Mouse (Mus musculus) bone marrow, adult 2 months (tissue): ENCODE measurements around the gene Adamts14. TPM values are rescaled to one million over a fixed set of nuclear protein-coding genes. Genes with fewer than 3 reads are reported as not detected.

Source experiments
- H3K27ac ChIP-seq: fragments of 200-500 bp; 2 replicates; pipeline ENCODE4 v1.5.1; 2012; ENCODE audit warnings: low read depth, mild to moderate bottlenecking, control low read depth, inconsistent platforms, low read length; ENCODE audit not compliant: control insufficient read depth, poor library complexity, insufficient read depth
- H3K4me1 ChIP-seq: fragments of 200-500 bp; 2 replicates; pipeline ENCODE4 v1.6.1; 2011; ENCODE audit warnings: low read length; ENCODE audit not compliant: control insufficient read depth, insufficient read depth
- H3K4me3 ChIP-seq: fragments of 200-500 bp; replicated peaks from 2 replicates; pipeline ENCODE3; 2011; ENCODE audit warnings: mild to moderate bottlenecking, low read depth, low read length, control low read depth; ENCODE audit not compliant: control insufficient read depth
- CTCF ChIP-seq: fragments of 200-500 bp; IDR thresholded peaks from 2 replicates; pipeline ENCODE4 v1.5.1; 2011; ENCODE audit warnings: low read length, control low read depth; ENCODE audit not compliant: control insufficient read depth, insufficient read depth
- POLR2A ChIP-seq: fragments of 200-500 bp; IDR thresholded peaks from 2 replicates; pipeline ENCODE4 v1.6.1; 2011; ENCODE audit warnings: low read depth, mild to moderate bottlenecking, control low read depth, low read length, borderline replicate concordance; ENCODE audit not compliant: control insufficient read depth
- WGBS: fragments of 180-500 bp; shearing (Covaris S2); methylation state at CpG from one replicate; pipeline ENCODE4 v1.1.7; 2018; 5-methylcytosine and 5-hydroxymethylcytosine counted together
- polyA plus RNA-seq: library from polyadenylated mRNA; stranded (reverse); fragments of >200 nt; gene quantifications from 2 replicates; pipeline ENCODE4 v1.2.4, GENCODE M21; 2011; ENCODE audit warnings: low replicate concordance; ENCODE audit not compliant: missing spikeins, insufficient read depth, insufficient read length

Gene Adamts14
- polyA plus RNA-seq, 1 experiment, result 3.6 TPM

DNA sequence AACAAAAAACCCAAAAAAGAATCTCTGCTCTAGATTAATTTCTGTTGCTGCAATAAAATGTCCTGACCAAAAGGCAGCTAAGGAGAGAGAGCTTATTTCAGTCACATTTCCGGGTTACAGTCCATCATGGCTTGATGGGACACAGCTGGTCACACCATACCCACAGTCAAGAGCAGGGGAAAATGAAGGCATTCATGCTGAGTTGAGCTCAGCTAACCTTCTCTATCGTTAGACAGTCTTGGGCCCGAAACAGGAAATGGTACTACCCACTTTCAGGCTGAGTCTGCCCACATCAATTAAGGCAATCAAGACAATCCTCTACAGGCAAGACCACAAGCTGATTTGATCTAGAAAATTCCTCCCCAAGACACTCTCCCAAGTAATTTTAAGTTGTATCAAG is 27.8 kb upstream of the Adamts14 start:
- no peak overlapping the region for H3K27ac ChIP-seq
- TF ChIP-seq CTCF (no peak), POLR2A (no peak)
- 17% methylated on average over 3 of the region's 3 CpGs for WGBS
- no peaks in the 10 kb centered on the region; the same call in 1 of the 2 replicates for H3K4me1 ChIP-seq
- H3K4me3 ChIP-seq, result no peak overlapping the region

- TF ChIP-seq CTCF (no peak), POLR2A (0 out of 2 replicates have a peak, but pooled peaks have one; percentile 17)
- 26% methylated on average over 7 of the region's 7 CpGs for WGBS
- Histone ChIP-seq H3K4me3 (no peak within 1 kb of the TSS), H3K27ac (no peak within 1 kb of the TSS), H3K4me1 (no peaks in the 10 kb centered on the region; the same call in 1 of the 2 replicates)
Measured at GRCm38 (mm10) chr10:61297477-61297876, 24.2 kb upstream of the Adamts14 start, which contains the start of gene Prf1. Gene Prf1, plus strand, starts transcription at chr10:61297833.

DNA sequence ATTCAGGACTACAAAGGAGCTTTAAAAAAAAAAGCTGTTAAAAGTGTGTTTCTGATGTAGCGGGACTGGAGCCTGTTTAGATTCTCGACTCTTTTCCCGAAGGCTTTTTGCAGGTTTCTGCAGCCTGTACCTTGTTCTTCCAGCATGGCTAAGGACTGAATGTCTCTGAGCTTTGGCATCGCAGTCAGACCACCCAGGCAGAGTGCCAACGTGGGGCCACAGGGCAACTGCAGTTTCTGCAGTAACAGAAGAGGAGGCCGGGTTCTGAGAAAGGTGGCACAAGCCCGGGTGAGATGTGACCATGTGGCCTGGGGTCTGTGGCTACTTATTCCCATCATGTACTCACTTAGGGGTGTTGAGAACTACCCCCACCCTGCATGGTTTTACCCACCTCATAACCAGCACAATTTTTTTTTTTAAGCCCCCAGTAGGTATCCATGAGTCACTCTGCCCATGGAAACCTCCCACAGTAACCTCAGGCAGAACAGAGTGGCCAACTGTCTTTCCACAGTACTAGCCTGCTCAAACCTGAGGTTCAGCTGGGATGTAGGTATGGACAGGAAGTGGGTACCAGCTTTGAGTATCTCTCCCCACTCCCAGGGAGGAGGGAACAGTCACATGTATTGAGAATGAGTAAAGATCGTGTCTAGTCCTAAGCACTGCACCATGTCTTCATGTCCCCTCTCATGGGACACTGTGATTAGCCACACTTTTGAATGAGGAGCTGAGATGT is 23.6 kb upstream of the Adamts14 start:
- no peak overlapping the region for H3K27ac ChIP-seq

DNA sequence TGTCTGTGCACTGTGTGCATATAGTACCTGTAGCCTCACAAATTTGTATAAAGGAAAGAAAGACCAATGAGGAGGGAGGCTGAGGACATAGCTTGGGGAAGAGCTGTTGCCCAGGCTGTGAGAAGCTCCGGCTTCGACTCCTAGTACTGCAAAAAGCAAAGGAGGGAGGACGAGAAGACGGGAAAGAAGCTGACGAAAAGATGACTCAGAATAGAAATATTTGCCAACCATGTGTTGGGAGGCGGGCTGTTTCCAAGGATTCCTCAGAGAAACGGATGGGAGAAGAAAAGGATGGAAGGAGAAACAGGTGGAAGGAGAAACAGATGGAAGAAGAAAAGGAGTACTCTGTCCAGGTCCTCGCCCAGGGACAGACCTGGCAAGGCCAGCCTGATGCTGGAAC is 21.0 kb upstream of the Adamts14 start:
- H3K4me3 ChIP-seq, result no peak overlapping the region
- 78% methylated on average over 8 of the region's 8 CpGs for WGBS
- no peak overlapping the region for H3K27ac ChIP-seq
- no peaks in the 10 kb centered on the region; the same call in 1 of the 2 replicates for H3K4me1 ChIP-seq
- TF ChIP-seq POLR2A, result no peak
- no peak for TF ChIP-seq CTCF

More for the DNA sequence above, 23.6 kb upstream of the Adamts14 start:
- 43% methylated on average over 8 of the region's 8 CpGs for WGBS
- no peak for TF ChIP-seq POLR2A
- no peak for TF ChIP-seq CTCF
- Histone ChIP-seq H3K4me1 (no peaks in the 10 kb centered on the region; the same call in 1 of the 2 replicates), H3K4me3 (no peak overlapping the region)

GRCm38 (mm10) chr10:61290479-61290878 is 17.2 kb upstream of the Adamts14 start:
- 2% methylated on average over 2 of the region's 2 CpGs for WGBS

GRCm38 (mm10) chr10:61290016-61290415 is 16.8 kb upstream of the Adamts14 start:
- H3K4me1 ChIP-seq, result no peaks in the 10 kb centered on the region
- H3K4me3 ChIP-seq, result no peak overlapping the region
- 45% methylated on average over 2 of the region's 2 CpGs for WGBS
- H3K27ac ChIP-seq, result no peak overlapping the region
- TF ChIP-seq POLR2A (no peak), CTCF (no peak)

More at GRCm38 (mm10) chr10:61290479-61290878, 17.2 kb upstream of the Adamts14 start:
- TF ChIP-seq POLR2A, result no peak
- no peak for TF ChIP-seq CTCF
- no peaks in the 10 kb centered on the region for H3K4me1 ChIP-seq
- H3K4me3 ChIP-seq, result no peak overlapping the region
- no peak overlapping the region for H3K27ac ChIP-seq

GRCm38 (mm10) chr10:61286246-61286645 is 13.0 kb upstream of the Adamts14 start:
- Histone ChIP-seq H3K4me1 (no peaks in the 10 kb centered on the region), H3K4me3 (no peak overlapping the region), H3K27ac (no peak overlapping the region)
- TF ChIP-seq CTCF (no peak), POLR2A (no peak)
- 67% methylated on average over 7 of the region's 7 CpGs for WGBS

DNA sequence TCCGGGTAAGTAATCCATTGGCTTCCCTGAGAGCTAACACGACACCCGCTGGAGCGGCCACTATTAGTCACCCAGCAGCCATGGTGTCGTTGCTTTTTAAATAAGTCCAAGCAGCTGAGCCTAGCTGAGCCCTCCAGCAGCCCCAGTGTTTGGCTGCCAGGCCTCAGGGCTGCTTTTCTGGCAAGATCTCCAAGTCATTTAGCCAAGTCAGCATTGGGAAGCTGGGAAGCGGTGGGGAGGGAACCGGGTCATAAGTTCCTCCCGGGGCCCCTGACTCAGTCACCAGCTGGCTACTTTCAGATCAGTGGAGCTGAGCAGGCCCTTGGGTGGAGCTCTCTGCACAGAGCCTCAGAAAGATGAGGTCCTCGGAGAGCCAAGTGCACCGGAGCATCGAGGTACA is 12.0 kb upstream of the Adamts14 start:
- TF ChIP-seq CTCF (no peak), POLR2A (no peak)
- Histone ChIP-seq H3K4me1 (no peaks in the 10 kb centered on the region), H3K4me3 (no peak overlapping the region), H3K27ac (no peak overlapping the region)
- WGBS, result 84% methylated on average over 11 of the region's 11 CpGs
